Mouse (Mus musculus) retina, embryonic 14.5 days (tissue): ENCODE measurements around the gene Tmem256.
"Not testable (repeated sequence)": the region's sequence is repeated elsewhere in the genome, so short reads cannot be mapped to it uniquely, and the experiment has no call there.

ENCODE experiments used
- DNase-seq: peaks from one replicate; pipeline ENCODE4 v3.0.0-alpha.2; 2015; ENCODE audit warnings: low spot score

The Tmem256 gene

DNA sequence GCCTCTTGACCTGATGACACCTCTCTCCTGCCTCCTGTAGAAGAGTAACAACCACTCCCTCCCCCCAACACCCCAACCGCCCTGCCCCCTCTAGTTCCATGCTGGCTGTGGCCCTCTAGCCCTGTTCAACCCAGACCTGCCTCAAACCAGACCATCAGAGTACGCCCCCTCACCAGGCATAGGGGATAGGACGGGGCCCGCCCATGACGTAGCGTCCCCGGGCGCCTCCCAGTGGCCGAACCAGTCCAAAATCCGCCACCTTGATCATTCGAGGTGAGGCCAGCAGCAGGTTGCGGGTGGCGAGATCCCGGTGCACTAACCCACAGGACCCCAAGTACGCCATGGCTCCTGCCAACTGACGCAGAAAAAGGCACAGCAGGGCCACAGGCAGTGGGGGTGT, 17.0 kb downstream of the Tmem256 start:
- DNase-seq = peak; percentile 74

DNA sequence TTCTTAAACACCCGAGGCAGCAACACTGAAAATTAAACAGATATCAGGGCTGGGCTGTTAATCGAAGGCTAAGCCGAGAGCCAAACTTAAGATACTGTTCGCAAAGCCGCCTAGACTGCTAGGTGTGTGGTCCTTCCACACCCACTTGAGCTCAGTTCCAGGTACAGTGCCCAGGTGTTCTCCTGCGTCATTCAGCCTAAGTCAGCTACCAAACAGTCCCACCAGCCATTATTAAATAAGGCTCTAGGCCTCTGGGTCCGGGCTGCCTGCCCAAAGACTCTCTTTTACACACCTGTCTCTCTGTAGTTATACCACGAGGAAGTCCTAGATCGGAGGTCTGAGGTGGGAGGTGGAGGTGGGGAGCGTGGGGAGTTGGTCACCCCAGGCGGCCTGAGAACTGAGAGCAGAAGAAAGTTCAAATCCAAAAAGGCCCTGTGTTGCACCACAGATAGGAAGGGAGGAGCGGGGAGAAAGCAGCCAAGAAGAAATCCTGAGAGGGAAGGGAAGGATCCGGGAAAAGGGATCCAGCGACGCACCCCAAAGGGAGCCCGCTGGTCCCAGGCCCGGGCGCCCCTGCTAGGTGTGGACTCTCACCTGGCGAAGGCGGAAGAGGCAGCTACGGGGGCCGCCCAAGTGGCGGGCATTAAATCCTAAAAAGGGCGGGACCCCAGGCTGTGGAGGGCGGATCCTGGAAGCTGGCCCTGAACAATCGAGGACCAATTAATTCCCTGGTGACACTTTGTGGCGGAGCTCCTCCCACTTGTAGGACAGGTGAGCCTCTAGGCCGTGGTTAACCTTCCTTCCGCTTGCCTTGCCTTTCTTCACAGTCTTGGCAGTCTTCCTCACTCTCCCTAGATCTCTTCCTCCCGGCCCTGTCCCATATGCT, 20.0 kb downstream of the Tmem256 start, which contains the start of gene Tnk1:
Tnk1 (minus strand) TSS at position 618 of the 886 bp plus-strand sequence.
- no peak for DNase-seq

DNA sequence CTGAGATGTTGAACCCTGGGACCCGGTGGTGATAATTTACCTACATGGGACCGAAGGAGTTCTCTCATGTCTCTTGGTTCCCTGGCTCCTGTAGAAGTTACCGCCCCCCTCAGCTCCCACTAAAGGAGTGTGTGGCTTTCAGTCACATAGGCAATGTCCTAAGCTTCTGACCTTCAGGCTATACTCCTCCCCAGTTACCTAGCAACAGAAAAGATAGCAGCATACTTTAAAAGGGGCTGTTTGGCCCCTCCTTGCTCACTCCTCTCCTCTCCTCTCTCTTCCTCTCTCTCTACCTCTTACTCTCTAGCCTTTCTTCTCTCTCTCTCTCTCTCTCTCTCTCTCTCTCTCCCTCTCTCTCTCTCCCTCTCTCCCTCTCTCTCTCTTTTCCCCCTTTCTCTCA, 25.4 kb downstream of the Tmem256 start:
- DNase-seq = not testable (repeated sequence)

DNA sequence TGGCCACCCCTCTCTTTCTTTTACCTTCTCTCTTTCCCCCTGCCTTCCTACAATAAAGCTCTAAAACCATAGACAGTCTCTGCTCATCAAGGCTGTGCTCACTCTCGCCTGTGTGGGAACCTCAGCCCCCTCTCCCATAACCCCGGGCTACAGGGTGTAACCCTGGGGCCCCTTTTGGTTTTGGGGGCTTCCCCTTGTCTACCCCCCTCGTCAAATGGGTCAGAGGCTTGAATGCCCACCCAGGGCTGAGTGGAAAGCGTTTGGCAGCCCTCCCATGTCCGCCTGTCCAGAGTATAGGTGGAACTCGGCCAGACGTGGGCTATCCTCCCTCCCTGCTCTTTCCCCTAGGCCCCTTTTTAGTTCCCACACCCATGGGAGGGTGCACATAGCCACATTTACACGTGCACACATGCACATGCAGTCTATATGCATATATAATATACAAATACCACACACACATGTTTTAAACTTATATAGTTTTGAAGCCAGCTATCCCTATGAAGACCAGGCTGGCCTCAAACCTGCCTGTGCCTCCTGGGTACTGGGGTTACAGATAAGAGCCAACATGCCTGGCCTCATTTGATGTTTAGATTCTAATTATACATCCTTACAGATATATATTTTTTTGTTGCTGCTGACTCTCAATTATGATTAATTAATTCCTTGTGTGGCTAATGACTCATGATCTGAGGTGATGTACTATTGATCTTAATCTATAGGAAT, 26.0 kb downstream of the Tmem256 start:
- DNase-seq = no peak

DNA sequence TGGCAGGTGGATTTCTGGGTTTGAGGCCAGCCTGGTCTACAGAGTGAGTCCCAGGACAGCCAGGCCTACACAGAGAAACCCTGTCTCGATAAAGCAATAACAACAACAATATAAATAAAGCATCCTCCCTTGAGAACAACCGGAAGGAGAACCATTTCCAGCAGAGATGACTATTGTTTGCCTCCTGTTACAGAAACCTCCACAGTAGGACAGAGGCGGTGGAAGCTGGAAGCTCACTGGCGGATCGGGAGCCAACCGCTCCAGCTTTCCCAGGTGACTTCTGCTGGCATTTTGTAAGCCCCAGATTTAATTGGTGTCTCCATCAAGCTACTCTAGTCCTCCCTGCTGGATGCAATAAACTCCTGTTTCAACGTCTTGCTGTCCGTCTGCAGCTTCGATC, 27.2 kb downstream of the Tmem256 start:
- DNase-seq = no peak

DNA sequence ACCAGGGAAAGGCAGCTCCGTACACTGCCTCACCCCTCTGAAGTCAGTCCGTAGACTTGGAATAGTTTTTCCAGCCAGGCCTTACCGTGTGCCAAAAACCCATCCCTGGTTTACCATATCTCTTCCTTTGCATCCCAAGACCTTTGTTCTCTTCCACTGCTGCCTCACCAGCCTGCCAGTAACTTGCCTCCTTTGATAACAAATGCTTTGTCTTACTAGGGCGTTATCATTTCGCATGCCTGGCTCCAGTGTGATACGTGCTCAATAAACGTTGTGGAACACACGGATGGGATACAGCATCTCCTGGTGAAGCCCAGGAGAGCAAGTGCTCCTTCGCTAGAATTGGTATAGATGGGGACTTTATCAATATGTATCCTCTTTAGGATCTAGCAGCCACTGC, 29.0 kb downstream of the Tmem256 start:
- DNase-seq = no peak

DNA sequence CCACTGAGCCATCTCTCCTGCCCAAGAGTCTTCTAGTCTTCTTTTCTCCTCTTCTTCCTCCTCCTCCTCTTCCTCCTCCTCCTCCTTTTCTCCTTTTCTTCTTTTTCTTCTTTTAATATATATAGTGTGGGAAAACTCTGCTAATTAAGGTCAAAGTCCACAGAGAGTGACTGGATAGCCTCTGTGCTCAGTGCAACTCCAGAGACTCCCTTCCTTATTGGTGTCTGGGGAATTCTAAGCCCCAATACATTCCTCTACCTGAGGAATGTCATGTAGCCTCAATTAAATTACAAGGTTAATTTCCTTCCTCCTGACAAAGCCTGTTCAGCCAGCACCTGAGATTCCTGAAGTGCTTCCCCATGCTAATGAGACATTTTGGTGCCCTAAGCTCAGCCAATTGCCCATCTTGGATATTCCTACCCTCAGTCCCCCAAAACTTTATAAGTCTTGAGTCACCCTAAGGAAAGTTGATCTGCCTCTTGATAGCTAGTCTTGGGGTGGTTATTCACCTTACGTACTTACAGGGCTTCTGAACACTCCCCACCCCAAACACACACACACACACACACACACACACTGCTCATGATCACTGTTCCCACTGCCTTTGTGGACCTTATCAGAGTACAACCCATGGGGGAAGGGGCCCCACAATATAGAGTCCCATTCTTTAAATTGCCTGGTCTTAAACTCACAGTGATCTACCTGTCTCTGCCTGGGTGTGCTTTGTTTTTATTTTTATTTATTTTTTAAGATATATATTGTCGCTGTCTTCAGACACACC, 32.2 kb downstream of the Tmem256 start:
- no peak for DNase-seq

DNA sequence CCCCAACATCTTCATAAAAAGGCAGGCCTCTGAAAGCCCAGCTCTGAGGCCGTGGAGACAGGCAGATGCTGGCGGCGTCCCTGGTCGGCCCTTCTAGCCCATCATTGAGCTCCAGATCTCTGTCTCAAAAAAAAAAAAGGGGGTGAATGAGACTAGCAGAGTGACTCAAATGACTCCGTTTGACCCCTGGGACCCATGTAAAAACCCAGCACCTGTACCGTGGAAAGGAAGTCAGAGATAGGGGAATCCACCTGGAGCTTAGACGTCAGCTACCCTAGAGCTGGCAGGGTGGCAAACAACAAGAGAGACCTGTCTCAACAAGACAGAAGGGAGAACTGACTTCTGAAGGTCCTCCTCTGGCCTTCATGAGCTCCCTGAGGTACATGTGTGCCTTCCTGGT, 33.5 kb downstream of the Tmem256 start:
- no peak for DNase-seq

DNA sequence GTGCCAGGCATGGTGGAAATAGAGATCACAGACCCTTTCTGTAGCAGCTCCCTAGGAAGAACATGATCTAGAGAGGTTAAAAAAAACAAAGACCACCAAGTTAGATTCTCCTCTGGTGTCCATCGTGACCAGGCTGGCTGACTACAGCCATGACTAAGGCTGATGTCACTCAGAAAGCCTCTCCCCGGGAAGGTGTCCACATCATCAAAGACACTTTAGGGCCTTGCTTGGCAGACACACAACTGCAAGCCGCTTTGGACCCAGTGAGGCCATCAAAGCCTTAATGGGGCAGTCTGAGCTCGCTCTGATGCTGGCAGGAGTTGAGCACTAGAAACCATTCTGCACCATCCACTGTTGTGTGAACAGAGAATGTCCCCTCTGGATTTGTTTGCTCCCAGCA, 34.1 kb downstream of the Tmem256 start:
- DNase-seq = no peak

DNA sequence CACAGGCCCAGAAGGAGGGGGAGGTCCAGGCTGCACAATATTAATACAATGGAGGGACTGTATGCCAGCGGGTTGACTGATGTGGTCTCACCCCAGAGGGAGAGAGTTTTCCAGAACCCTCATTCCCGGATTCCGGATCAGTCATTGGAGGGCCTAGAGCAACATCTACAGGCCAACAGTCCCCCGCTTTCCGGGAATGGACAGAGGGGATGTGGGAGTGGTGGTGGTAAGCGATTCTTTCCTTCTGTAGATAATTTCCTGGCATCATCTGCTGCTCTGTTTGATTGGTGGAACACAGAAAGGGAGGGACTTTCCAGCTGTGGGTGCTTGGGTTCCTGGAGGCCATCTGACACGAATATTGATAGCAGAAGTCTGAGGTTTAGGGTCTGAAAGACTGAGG, 37.9 kb downstream of the Tmem256 start:
- no peak for DNase-seq

DNA sequence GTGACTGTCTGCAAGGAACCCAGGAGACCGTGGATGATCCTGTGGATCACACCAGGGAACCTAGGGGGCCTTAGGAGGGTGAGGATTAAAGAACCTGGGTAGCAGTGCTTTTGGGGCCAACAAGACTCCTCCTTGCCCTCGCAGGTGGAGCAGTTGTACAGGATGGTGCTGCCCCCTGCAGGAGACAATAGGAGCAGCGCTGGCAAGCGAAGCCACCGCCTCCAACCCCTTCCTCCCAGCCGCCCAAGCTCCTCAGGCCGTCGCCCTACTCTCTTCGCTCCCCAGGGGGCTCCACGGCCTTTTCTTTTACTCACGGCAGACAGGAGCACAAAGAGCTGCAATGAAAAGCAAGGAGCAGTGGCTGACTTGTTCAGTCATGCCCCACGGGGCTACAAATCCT, 38.6 kb downstream of the Tmem256 start:
- peak; percentile 88 for DNase-seq

DNA sequence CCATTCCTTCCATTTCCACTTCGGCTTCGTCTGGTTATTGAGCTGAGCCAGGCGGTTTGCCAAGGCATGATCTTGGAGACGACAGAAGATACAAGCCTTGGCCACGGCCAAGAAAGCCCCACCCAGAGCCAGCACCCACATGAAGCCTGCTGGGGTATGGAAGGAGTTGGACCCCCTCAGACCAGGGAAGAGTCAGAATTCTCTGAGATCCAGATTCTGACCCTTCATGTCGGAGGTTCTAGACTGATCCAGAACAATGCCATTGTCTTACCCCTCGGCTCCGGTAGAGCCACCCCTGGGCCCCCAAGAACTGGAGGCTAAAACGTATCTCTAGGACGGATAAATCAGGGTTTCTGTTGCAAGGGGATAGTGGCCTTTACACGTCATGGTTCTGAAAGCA, 39.6 kb downstream of the Tmem256 start, which contains the start of gene Tmem95:
Tmem95 (minus strand) TSS at position 141 of the 400 bp plus-strand sequence.
- no peak for DNase-seq

DNA sequence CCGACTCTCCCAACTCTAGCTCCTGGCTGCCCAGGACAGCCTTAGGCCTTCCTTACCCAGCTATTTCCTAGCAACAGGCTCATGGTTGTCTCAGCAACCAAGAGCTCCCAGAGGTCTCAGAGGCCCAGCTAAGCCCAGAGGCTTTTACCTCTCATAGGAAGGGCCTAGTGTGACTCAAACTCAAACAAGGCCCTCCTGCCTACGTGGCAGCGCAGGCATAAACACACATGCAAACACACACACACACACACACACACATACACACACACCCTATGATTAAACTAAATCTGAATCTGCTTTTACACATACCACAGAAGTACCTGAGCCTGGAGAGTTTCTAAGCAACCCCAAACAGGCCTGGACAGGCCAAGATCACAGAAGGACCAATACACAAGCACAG, 40.1 kb downstream of the Tmem256 start:
- no peak for DNase-seq

DNA sequence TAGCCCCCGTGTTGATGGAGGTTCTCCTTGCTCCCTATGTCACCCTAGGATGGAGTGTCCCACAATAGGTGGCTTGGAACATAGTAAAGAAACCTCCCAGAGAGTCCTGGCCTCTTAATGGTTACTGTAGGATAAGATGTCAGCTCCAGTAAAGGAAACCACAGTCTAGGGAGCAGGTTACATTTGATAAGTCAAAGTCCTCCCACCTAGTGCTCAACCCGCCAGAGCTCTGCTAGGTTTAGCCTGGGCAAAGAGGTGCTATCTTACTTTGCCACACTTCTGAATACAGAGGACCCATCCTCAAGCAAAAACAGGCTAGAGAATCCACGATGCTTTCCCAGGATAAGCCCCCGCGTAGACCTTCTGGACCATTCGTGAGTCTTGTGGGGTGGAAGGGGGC, 40.6 kb downstream of the Tmem256 start:
- no peak for DNase-seq

DNA sequence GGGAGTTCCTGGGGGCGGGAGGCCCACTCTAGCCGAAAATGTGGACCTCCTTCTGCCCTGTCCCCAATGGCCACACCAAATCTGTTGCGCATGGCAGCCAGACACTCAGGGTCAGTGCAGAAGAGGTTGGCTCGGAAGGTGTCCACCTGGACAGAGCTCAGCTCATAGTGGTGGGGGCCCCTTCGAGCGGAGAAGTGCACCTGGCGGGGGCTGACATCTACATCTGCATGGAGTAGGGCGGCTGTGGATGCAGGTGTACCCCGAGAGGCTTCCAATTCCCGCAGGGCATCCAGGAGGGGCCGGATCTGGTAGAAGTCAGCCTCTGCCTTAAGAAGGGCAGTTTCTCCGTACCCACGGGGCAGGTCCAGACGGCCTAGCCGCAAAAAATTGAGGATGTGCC, 41.4 kb downstream of the Tmem256 start:
- DNase-seq = no peak

DNA sequence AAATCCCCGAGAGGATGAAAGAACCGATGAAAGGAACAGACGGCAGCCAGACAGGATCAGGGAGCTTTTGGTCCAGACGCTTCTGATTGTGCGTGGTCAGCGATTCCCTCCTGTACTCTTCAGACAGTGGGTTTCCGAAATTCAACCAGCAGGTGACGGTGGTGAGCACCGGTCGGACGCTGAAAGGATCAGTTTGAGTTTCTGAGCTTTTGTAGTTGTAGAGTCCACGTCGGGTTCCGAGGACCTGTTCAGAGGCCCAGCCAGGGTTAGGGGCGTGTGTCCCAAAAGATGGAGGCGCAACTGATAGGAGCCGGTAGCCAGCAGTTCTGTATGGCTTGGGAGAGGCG, 42.2 kb downstream of the Tmem256 start:
- DNase-seq = peak; percentile 77

DNA sequence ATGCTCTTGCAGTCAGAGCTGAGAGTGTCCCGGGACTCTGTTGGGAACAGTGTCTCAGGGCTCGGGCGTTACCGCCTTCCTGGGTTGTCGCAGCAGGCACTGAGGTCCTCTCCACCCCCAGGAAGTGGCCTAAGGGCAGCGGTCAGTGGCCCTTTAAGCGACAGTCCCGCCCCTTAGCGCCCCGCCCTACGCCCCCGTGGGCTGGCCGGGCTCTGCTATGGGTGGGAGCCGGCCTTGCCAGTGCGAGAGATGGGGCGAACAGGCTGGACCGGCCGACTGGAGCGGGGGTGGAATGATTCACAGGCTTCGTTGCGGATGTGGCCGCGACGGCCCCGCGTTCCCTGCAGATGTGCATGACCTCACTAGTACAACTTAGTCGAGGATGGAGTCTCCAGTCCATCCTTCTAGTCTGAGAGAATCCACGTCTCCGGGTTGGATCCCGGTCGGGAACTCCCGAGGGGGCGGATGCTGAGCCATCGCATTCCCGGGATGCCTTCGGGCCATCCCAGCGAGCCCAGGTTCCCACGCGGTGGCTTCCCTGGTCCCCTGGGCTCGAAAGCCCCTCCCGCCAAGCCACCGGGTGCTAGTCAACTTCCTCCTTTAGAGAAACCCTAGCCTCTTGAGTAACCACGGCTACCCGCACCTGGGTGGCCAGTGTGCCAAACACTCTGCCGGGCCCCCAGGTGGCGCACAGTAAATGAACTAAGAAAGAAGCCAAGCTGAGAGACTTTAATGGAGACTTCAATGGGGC, 42.7 kb downstream of the Tmem256 start, which contains the start of gene Kctd11:
Kctd11 (minus strand) TSS at position 554 of the 751 bp plus-strand sequence.
- peak; percentile 81 for DNase-seq

DNA sequence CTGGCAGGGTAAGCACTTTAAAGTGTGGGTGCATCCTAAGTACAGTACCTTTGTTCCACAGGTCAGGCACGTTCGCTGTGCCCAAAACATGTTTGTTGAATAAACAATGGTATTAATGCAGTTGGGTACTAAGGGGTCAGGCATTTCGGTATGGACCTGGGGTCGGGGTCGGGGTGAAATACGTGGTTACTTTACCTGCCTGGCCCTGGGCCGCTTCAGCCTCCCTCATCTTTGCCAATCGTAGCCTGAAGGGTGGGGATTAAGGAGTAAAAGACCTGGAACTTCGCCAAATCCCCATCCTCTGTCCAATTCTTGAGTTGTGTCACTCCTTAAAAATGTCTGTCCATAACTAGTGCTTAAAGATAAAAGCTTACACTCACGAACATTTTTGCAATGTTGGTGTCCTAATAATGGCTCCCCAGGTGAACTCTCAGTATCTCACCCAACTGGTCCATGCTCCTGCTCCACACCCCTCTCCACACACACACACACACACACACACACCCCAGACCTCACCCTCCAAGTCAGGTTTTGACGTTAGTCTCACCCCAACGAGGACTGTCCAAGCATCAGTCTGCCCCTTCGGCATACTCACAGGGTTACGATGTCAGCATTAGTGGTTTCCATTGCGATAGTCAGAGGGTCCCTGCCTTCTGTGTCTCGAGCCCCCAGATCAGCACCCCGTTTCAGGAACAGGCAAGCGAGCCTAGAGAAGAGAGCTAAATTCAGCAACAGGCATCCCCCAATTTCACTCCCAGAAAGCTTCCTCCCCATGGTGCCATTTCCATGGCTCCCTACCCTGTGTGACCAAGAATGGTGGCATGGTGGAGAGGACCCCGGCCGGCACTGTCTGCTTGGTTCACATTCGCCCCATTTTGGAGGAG, 43.7 kb downstream of the Tmem256 start:
- no peak for DNase-seq

DNA sequence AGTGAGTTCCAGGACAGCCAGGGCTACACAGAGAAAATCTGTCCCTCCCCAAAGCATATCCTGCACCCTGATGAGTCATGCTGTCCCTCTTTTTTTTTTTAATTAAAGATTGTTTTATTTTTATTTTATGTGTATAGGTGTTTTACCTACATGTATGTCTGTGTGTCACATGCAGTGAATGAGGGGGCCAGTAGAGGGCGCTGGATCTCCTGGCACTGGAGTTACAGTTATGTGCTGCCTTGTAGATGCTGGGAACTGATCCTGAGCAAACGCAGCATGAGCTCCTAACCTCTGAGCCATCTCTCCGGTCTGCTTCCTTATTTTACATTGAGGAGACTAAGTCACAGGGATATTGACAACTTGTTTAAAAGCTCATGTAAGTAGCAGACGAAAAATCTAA, 44.8 kb downstream of the Tmem256 start:
- peak; percentile 53 for DNase-seq

DNA sequence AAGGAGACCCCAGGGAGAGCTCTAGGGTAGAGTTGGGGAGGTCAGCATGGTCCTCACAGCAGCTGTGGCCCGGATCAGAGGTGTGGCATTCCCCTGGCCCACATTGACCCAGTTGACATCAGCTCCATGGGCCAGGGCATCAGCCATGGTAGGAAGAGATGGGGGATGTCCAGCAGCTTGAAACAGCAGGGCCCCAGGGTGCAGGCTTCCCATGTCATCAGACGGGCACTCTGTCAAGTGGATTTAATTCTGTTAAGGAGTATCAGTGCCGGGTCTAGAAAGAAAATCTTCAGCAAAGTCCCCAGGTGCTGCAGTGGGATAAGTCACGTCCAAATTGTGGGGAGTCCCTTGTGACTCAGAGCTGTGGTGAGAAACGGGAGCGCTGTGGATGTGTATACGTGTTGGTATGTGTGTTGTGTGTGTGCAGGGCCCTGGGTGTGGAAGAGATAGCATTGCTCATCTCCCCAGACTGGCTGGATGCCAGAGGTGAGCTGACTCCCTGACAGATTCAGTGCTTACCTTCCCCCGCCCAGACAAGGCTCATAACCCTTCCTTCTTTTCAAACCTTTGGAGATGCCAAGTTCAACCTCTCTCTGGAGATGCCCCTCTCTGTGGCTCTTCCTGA, 45.3 kb downstream of the Tmem256 start:
- no peak for DNase-seq
